Mouse (Mus musculus) brain, embryonic 18.5 days (tissue): Measurements from ENCODE around the gene Mnx1.
"Not testable (repeated sequence)": the region's sequence is repeated elsewhere in the genome, so short reads cannot be mapped to it uniquely, and the experiment has no call there.

Experiments
- DNase-seq: peaks from one replicate; pipeline ENCODE4 v3.0.0-alpha.2; 2012; ENCODE audit warnings: low read depth, low spot score

The Mnx1 gene

DNA sequence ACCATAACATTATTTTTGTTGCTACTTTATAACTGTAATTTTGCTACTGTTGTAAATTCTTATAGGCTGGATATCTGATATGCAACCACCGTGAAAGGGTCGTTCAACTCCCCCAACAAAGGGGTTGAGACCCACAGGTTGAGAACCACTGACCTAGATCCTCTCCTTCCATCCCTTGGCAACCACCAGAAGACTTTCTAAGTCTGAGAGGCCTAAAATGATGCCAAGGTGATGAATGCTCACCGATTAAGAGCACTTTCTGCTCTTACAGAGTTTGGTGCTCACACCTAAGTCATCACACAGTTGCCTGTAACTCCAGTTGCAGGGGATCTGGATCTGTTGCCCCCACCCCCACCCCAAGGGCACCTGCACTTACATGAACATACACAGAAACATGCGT, 8.8 kb downstream of the Mnx1 start:
- DNase-seq: no peak

DNA sequence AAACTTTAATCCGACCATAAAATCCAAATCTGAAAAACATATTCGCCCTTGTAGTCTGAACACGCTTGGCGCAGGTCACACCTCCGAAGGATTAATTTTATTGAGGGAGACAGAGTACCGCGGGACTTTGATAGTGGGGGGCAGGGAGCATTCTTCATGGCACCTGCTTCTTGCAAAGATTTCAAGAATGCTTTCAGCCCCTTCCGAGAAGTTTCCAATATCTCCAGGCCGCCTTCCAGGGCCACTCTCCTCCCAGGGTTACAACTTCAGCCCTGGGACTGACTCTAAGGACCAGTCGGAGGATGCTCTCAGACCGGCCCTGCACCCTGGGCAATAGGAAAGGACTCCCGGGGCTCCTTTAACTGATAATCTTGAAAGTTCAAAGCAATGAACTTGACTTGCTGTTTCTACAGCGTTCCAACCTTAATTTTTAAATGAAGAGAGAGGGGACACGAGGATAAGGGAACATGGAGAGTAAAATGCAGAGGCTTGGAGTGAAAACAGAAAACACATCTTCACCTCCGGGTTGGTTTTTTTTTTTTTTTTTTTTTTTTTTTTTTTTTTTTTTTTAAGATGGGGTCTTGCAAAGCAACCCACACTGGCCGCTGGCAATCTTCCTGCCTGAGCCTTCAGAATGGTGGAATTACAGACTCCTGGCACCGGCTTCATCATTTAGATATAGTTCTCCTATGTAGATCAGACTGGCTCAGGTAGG, 9.8 kb downstream of the Mnx1 start:
- DNase-seq: no peak

DNA sequence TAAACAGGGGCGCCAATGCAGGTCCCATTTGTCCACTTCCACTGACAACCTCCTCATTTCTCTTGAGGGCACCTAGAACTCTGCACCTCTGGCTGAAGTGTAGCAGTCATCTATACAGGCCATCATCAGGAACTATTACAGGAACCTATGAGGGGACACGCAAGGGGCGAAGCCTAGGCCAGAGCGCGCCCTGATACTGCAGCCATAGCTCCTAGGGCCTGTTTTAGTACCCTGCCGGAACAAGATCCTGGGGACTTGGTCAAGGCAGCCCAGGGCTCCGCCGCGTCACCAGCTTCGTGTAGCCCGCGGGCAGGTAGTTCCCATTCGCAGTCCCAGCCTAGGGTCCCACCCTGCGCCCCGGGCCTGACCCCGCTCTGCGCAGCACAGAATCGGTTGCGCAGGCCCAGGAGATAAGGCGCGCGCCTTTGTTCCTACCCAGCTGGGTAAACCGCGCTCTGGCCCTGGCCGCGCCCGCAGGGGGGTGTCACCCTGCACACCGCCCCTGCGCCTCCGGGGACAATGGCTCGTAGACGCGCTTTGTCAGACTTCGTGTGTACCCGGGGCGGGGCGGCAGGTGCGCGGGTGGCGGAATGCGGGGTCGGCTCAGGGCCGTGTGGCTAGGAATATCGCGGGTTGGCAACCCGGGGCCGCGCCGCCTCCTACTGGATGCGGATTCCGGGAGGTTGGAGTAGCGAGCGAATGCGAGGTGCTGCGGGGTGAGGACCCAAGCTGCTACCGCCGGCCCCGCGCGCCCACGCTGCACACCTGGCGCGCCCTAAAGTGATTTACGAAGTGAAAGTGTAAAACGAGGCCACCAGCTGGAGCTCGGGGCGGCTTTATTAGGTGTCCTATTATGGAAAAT, 10.6 kb downstream of the Mnx1 start:
- no peak for DNase-seq

DNA sequence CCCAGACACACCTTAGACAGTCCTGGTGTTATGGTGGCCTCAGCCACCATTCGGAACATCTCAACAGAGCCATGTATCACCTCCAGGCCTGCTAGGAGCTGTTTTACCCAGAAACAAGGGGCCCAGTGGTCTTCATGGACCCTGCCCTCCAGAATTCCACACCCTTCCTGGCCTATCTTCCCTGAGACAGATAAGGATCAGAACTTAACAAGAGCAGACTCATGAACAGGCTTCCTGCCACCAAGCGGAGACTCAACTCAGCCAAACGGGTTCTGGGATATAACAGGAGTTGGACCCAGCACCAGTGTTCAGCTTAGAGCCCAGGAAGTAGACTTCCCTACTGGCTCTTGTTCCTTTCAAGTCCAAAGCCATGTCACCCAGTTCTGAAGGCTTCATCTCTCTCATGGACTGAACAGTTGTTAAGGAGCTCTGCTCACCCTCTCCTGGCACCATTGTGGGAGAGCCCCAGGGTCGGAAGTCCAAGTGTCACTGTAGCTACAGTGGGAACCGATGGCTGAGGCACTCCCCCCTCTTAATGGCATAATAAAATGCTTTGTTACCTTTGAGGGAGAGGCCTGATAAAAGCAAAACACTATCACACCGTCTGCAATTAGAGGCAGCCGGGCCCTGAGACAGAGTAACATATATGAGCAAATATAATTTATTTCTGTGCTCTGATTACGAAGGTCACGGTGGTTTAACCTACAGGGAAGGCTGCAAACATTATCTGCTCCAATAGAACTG, 15.2 kb downstream of the Mnx1 start:
- no peak for DNase-seq

DNA sequence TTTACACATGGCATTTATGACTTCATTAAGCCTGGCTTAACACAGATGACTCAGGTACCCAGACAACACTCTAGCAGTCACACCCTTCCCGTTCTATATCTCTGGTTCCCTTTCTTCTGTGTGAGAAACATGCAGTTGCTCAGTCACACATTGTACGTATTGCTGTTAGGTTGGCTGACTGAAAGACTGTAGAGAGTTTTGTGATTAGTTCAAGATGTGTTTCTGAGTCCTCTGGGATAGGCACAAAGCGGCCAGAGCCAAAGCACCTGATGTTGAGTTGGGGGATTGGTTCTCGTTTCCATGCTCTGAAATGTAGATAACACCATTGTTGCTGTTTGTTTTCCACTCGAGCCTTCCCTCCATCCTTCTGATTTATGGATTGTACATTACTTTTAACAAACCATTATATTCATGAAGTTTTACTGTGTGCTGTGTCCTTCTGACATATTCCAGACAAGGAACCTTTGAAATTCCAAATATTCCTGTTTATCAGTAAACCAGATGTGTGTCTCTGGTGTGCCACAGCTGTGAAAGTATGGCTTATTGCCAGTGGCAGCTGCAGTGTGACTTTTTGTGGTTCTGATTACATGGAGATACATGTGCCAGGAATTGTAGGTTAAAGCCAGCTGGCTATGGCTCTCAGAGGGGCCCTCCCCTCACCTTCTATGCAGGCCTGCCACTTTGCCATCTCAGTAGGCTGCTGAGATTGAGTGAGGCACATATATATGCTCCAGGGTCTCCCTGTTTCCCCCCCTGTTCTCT, 21.2 kb downstream of the Mnx1 start:
- DNase-seq: no peak

DNA sequence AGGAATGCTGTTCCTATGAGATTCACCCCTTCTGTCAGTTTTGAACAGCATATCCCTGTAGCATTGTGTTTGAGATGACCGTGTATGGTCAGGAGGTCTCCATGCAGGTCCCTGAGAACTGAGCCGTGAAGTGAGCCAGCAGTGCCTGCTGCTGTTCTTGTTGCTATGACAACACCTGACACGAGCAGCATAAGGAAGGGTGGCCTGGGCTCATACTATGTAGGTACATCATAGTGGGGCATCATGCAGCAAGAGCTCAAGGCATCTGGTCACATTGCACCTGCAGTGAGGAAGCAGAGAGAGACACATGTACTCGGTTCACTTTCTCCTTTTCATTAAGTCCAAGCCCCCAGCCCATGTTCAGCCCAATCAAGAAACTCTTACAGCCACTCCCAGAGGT, 25.9 kb downstream of the Mnx1 start:
- no peak for DNase-seq

DNA sequence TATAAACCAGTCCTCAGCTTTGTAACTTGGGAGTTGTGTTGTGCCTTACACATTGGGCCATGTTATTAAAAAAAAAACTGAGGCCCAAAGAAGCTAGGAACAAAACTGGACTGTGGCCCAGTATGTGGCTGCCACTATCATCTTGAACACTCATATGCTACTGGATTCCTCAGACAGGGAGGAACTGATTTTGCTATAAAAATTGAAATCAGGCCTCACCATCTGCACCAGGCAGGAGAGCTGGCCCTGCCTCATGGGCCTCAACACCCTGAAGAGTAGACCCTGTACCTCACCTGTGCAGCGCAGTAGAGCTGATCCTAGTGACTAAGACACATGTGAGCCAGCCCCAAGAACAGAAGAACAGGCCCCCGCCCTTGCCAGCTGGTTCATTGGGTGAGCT, 33.0 kb downstream of the Mnx1 start:
- DNase-seq: no peak

DNA sequence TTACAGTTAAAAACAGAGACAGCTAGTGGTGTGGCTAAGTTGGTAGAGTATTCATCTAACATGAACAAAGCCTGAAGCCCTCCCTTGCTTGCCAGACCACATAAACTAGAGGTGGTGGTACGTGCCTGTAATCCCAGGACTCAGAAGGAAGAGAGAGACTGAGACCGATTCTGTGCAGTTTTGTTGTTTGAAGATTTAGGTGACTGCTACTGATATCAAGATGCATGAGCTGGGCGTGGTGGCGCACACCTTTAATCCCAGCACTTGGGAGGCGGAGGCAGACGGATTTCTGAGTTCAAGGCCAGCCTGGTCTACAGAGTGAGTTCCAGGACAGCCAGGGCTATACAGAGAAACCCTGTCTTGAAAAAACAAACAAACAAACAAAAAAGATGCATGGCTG, 41.5 kb downstream of the Mnx1 start:
- DNase-seq: not testable (repeated sequence)

DNA sequence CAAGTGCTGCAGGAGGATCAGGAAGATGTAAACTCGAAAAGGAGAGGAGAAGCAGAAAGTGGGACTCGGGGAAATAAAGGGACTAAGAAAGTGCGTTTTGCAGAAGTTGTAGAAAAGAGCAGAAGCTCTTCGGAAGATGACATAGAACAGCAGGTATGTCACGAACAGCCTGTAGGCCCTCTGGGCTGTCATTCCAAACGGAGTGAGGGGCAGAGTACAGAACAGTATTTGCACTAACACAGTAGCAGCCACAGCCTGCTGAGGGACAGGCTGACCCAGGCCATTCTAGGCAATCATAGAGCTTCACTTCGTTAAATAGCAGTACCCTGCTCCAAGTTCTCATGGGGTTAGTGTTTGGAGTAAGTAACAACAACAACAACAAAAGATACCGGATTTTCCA, 42.8 kb downstream of the Mnx1 start:
- no peak for DNase-seq

DNA sequence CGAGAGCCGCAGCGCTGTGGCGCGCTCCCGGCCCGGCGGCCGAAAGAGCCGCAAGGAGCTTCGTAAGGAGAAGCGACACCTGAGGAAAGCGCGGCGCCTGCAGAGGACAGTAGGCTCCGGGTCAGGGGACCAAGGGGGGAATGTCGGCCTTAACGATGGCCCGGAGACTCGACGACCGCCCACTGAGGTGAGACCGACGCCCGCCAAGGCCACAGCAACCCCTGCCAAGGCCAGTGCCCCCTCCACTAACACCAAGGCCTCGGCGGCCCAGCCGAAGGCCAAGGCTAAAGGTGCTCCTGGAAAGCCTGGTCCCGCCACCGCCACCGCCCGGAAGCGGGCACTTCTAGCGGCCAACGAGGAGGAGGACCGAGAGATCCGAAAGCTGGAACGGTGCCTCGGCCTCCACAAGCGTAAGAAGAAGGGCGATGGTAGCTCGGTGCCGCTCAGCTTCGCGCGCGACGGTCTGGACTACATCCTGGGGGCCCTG, 43.4 kb downstream of the Mnx1 start:
- DNase-seq: no peak

DNA sequence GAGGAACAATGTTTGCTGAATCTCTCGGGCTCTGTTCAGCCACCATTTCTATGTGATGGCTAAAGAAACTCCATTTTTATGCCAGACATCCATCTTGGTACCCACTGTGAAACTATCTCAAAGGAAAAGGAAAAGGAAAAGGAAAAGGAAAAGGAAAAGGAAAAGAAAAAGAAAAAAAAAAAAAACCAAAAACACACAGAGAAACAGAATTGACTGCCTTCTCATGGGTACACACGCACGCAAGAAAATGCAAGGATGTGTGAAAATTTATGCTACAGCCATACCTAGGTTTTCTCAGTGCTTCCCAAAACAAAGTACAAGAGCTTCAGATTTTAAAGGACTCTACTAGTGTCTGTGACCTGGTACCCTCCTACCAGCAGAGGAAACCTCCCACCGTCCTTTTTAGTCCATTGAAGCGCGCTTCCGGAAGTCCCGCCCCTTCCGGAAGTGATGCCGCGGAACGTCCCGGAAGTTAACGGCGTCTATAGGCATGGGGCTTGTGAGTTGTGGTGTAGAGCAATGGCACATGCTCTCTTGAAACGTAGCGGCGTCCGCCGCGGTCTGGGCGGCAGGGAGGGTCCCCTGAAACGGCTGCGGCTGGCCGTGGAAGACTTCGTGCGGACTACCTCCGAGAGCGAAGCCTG, 43.9 kb downstream of the Mnx1 start, which contains the start of gene Nom1:
TSS of gene Nom1 (plus strand) at position 437 of the 644 bp plus-strand sequence.
- DNase-seq: peak; percentile 77

DNA sequence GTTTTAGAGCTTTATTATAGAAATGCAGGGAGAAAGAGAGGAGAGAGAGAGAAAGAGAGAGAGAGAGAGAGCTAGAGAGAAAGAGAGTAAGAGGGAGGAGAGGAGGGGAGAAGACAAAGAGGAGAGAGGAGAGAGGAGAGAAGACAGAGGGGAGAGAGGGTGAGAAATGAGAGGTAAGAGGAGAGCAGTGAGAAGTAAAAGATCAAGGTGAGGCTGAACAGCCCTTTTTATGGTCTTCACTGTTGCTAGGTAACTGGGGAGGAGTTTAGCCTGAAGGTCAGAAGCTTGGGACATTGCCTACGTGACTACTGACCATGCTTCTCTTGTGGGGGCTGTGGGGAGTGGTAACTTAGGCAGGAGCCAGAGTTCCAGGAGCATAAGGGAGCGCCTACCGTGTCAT, 54.9 kb downstream of the Mnx1 start:
- DNase-seq: not testable (repeated sequence)
